Mouse (Mus musculus) lung, adult 2 months (tissue): Measurements from ENCODE around the gene Gpatch4.

Experiments
- CTCF ChIP-seq: fragments of 200-500 bp; IDR thresholded peaks from 2 replicates; pipeline ENCODE4 v1.5.1; 2011; ENCODE audit warnings: mild to moderate bottlenecking, low read length, control low read depth; ENCODE audit not compliant: insufficient read depth
- POLR2A ChIP-seq: fragments of 200-500 bp; IDR thresholded peaks from 2 replicates; pipeline ENCODE4 v1.6.1; 2011; ENCODE audit warnings: low read depth, mild to moderate bottlenecking, control low read depth, low read length, borderline replicate concordance; ENCODE audit errors: extremely low read depth

- TF ChIP-seq CTCF, result no peak
- TF ChIP-seq POLR2A, result no peak
Observed at GRCm38 (mm10) chr3:88074351-88074750, 31.4 kb downstream of the Gpatch4 start.
